Mouse (Mus musculus): ENCODE data around the gene Tspan13.
A peak's percentile ranks its signal among the peaks of the same experiment; 100 is the strongest.

Gene Tspan13

DNA sequence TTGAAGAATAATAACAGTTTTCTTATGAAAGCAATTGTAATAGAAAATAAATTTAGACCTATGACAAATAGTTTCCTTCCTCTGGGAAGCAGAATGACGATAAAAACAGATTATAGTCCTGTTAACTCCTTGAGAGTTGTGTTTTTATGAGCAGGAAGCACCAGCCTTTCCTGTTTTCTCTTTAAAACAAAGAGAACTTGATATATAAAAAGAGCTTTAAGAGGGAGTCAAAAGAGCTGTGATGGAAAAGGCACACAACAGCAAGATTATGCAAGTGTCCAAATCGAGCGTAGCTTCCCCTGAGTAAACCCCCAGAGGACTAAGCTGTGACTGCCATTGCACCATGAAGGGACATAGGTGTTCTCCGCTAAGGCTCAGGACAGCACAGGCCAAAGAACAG, 9.9 kb downstream of the Tspan13 start:
- peak; percentile 27 for DNase-seq (ENCODE audit: low read depth, low spot score)

DNA sequence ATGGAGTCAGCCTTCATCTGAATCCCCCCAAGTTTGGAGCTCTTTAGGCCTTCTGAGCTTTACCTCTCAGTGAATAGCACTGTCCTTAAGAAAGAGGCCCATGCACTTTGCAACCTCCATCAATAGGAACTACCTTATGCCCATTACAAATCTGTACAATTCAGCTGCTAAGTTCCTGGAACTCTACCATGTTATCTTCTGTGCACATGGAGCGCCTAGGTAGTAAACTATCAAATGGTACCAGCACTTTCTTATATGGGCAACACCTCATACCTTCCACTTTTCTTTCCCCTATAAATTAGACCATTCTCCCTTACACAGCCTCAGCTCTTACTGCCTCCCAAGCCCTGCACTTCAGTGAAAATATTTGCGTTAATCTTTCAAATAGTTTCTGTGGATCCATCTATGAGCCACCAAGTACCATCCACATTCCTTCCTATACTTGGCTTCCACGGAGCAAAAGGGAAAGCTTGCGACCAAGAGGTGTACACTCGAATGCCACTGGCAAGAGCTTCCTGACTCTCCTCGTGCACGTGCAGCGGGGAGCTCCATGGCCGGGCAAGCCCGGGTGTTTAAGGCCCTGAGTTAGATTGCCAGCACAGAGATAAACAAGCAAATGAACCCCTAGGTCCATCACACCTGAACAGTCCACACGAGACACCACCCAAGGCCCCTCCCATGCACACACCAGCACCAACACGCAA, 11.5 kb downstream of the Tspan13 start:
- no peak for DNase-seq (ENCODE audit: low read depth, low spot score)

DNA sequence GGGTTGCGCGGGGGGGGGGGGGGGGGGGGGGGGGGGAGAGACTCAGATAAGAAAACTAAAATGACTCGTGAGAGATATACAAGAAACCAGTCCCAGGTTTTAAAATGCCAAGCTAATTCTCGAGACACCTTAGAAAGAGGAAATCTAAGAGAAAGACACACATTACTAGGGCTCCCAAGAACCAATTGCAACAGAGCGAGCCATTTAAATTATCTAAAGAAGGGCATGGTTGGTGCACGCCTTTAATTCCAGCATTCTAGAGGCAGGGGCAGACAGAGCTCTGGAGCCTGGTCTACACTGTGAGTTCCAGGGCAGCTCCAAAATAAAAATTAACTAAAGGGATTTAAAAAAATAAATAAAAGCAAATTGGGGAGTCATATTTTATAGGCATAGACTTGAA, 12.6 kb downstream of the Tspan13 start:
- DNase-seq (ENCODE audit: low read depth, low spot score), result no peak

DNA sequence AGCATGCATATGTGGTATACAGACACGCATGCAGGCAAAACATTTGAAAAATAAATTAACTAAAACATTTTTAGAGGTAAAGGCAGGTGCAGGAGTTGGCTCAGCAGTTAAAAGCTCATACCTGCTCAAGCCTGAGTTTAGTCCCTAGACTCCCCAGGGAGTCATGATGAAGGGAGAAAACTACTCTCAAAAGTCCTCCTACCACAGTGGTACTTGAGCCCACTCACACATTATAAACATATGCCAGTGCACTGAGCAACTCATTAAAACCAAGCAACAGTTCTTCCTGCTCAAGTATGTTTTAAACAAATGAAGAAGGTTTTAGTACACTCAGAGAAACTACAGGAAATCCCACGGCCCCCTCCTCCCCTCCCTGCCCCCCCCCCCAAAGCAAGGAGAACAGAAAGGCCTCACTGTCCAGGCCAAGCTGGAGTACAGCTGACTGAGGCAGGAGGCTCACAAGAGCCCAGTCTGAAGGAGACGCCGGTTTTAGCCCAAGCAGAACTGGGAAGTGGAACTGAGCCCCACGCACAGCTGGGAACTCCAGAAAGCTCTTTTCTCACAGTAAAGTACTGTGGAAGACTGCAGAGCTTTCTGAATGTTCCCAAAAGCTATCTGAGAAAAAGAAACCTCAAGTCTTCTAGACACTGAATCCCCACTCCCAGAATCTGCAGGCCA, 13.2 kb downstream of the Tspan13 start:
- DNase-seq (ENCODE audit: low read depth, low spot score), result peak; percentile 29

DNA sequence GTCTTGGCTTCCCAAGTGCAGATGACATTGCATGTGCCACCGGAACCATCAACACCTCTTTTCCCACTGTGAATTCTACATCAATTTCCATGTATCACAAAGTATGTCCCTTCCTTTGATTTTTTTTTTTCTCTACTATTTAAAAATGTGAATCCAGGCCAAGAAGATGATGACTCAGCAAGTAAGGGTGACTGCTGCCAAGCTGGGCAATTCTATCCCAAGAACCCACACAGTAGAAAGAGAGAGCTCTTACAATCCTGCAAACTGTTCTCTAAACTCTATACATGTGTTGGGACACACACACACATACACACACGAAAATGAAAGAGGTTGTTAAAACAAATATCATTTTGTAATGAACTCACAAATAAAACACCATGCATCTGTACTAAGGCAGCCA, 15.1 kb downstream of the Tspan13 start:
- no peak for DNase-seq (ENCODE audit: low read depth, low spot score)

DNA sequence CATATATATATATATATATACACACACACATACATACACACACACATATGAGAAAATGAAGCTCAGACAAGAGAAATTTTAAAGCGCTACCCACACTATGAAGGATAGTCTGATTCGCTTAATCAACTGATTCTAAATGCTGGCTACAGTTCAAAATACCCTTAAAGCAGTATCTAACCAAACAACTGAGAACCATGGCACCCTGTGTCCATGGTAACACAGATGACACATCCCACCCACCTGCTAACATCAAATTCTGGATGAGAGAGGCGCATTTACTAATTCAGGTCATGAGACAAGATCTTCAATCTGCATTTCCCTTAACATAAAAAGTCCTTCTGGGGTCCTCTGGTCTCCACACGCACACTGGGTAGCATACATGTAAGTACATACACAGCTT, 16.2 kb downstream of the Tspan13 start:
- no peak for DNase-seq (ENCODE audit: low read depth, low spot score)

DNA sequence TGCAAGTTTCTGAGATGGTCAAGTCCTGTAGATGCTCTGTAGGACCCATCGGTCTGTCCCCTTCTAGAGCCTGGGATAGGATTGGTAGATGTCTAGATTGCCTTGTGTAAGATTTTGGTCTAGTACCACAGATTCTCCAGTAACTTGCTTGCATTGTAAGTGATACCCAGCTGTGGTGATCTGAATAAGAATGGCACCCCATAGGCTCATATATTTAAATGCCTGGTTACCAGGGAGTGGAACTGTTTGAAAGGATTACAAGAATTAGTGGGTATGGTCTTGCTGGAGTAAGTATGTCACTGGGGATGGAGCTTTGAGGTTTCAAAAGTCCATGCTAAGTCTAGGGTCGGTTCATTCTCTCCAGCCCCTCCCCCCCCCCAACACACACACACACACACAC, 21.6 kb downstream of the Tspan13 start:
- no peak for DNase-seq (ENCODE audit: low read depth, low spot score)

DNA sequence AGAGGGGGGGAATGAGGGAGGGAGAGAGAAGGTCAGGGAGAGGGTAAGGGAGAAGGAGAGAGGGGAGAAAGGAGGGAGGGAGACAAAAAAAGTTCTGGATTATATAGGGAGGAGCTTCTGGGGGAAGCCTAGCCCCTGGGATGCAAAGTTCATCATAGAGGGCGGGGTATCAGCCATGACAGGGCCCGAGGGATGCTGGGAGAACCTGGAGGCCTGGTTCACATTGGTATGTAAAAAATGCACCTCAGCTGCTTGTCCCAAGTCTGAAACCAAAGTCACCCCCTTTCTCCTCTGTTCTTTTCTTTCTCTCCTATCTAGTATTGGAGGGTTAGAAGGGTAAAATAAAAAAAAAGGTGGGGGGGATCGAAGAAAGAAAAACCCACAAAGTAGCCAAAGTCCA, 22.2 kb downstream of the Tspan13 start:
- no peak for DNase-seq (ENCODE audit: low read depth, low spot score)

DNA sequence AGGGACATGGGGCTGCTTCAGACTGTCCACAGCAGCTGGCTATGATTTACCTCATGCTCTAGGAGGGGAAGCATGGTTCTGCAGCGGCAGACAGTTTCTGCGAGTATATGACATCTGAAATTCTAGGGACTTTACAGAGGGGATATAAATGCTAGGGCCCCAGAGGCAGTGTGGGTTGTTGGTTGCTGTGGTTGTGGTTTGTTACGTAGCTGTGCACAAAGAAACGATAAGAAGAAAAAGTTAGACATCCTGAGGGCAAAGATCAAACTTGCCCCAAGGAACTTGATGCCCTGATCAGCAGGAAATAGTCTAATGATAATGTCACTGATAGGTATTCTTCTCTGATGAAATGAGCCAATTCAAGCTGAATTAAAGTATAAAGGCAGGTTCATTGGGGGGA, 22.7 kb downstream of the Tspan13 start:
- DNase-seq (ENCODE audit: low read depth, low spot score), result peak; percentile 84

DNA sequence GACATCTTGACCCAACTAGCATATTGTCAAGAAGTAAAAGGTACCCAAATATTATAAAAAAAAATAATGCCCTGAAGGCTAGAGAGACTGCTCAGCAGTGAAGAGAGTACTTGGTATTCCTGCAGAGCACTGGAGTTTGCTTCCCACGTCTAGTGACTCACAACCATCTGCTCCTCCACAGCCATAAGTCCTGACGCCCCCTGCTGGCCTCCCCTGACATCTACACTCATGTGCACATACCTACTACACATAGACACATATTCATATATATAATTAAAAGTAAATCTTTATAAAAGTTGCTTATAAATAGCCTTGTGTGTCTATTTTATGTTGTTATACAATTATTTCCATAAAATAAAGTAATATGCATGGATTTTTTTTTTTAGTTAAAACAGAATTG, 24.5 kb downstream of the Tspan13 start:
- peak; percentile 53 for DNase-seq (ENCODE audit: low read depth, low spot score)

DNA sequence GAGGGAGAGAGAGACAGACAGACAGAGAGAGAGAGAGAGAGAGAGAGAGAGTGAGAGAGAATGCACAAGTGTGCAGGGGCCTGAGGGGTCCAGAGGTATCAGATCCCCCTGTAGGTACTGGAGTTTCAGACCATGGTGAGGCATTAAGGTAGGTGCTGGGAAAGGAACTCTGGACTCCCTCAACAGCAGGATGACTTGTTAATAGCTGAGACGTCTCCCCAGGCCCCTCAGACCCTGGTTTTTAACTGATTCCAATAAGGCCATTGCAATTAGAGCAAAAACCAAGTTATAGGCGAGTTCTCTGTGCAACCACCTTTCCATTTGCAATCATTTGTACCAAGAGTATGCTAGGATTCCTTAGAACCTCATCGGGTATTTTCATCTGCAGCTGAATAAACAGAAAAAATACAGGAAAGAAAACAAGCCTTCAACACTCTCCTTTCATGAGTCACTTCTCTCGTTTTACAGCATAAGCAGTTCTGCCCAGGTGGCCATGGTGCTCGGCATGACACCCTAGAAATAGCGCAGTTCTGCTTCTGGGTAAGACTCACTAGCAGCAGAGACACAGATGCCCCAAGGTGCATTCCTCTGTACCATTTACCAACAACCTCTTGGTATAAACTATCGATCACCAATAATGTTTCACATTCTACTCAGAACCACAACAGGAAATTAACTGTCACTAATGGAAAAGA, 28.9 kb downstream of the Tspan13 start:
- no peak for DNase-seq (ENCODE audit: low read depth, low spot score)

DNA sequence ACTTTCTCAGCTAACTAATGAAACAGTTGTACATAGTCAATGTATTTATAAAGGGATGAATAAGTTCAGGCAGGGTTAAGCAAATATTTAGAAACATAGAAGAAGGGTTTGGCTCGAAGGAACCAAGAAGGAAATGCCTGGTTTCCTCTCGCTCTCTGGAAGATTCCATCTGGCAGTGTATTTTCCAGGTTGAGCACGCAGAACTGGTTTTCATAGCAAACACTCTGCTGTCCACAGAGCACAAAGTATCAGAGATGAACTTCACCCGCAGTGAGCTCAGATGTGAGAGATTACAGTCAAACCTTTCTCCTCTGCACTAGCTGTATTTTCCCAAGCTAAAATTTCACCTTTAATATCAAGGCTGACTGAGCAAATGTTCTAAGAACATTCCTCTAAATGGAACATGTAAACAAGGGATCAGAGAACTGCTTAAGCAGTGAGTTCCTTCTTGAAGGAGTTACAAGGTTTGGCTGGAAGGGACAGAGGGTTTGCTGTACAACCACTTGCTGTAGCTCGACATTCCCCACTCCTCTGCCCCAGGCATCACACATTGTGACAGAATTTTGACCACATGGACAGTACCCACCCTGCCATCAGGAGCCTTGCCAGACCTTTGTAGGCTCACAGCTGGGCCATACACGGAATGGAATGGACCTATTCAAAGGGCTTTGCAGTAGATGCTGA, 33.8 kb downstream of the Tspan13 start:
- DNase-seq (ENCODE audit: low read depth, low spot score), result no peak

DNA sequence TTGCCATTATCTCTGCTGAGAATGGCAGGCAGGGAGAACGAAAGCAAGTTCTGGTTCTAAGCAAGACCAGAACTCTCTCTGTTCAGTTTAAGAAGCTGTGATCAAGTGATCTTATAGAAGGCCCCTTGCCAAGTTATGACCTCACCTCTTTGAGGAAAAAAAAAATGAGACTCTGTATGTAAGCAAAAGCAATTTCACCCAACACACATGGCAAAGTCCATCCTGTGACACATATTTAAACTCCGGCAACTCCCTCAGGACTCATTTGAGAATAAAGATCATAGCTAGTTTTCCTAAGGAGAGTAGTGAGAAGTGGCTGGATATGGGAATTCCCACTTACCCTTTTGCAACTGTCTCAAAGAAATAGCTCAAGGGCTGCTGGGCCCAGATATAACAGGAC, 34.7 kb downstream of the Tspan13 start:
- no peak for DNase-seq (ENCODE audit: low read depth, low spot score)

DNA sequence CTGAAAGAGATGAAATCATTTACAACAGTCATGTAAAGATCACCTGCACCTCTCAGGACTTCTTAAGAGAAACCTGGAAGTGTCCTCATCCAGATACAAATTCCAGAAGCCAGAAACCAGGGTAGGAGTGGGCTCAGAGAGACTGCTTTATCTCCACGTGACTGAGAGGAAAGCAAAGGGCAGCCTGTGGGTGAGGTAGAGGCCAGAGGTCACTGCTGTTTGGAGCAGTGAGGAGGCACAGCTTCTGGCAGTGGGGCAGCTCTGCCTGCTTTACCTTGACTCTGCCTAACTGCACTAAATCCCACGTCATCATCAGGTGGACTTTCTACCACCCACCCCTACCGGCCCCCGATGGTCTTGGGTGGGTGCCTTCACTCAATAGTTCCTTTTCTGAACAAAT, 37.6 kb downstream of the Tspan13 start:
- no peak for DNase-seq (ENCODE audit: low read depth, low spot score)

DNA sequence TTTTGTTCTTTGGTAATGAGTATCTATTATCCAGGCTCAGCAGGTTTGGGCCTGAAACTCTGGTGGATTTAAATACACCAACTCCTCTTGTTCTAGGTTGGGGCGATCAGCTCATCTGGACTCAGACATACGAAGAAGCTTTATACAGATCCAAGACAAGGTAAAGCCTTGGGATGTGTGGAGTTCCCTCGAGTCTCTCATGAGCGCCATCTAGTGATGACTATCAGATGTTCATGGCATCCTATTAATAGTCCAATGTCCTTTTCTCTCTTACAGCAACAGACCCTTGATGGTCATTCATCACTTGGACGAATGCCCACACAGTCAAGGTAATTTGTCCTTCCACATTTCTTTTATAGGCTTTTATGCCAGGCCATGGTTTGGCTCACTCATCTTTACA, 46.5 kb downstream of the Tspan13 start:
- DNase-seq (ENCODE audit: low read depth, low spot score), result peak; percentile 70

DNA sequence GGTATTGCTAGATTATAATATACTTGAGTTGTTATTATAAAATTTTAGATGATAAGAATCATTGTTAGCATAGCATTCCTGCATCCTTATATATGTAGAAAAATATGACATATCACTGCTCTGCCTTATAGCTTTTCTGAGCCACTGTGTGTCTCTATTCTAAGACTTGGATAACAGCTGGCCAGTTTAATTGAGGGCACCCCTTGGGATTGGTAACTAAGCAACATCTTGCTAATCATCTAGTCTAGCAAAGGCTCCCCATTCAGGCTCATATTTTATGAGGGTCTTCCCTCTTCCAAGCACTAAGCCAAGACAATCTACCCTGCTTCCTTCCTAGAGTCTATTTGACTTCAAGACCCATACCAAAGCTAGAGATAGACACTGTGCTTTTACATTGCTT, 48.2 kb downstream of the Tspan13 start:
- DNase-seq (ENCODE audit: low read depth, low spot score), result no peak

DNA sequence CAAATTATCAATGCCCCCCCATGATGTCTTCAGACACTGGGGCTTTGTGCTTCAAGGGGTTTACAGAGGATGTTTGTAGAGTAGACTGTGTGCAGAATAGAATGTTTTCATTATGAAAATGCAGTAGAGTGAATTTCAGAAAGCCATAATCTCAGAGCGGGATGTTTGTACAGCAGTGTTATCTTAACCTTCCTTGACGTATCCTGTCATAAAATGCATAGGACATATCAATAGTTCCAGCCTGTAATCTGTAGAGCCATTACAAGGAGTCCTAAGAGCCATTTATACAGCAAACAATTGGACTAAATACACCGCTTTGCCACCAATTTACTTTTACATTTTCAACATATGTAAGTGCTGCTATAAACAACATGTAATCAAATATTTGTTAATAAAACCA, 48.7 kb downstream of the Tspan13 start:
- no peak for DNase-seq (ENCODE audit: low read depth, low spot score)

DNA sequence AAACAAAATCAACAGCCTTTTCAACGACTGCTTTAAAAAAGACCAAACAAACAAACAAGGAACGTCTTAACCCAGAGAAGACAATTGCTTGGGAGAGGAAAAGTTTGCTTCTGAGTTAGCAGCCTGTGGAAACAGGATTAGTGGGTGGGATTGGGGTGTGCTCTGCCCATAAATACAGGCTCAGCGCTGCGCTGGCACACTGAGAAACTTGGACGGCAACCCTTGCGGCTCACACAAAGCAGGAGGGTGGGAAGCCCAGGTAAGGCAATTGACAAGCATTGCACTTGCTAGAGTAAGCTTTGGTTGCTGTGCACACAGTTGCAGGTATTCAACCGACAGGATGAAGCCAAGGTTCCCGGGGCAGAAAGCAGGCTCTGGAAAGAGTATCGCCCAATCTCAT, 49.6 kb downstream of the Tspan13 start, which contains the start of gene Agr2:
Agr2 (plus strand) TSS at position 197 of the 400 bp plus-strand sequence.
- no peak for DNase-seq (ENCODE audit: low read depth, low spot score)

DNA sequence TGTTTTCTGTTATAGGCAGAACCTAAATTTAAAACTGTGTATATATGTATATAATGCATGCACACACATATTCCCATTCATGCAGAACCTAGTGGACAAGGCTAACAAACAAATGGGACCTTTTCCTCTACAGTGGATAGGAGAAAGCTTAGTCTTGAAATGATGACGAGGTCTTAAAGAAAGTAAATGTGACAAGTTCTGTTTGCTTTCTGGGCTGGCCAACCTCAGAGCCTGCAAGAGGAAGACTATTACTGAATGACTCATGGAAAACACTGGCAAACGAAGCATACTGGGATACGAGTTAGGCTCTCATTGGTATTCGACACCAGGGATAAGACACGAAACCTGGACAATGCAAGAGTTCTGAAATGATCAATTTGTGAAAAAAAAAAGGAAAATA, 57.6 kb downstream of the Tspan13 start:
- DNase-seq (ENCODE audit: low read depth, low spot score), result no peak

DNA sequence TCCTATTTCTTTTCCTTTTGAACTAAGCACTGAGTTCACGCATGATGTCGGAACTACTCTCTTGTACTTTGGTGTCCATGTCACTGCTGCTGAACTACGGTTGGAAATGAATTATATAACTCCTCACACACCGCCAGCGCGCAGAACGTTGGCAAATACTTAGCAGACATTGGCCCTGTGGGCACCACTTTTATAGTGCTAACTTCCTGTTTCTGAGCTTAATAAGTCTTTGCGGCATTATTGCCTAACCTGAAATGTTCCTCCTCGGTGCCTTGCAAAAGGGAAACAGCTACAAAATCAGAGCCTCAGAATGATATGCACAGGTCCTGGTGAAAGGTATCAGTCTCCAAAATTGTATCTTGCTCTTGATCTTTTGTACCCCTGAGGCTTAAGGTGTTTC, 58.8 kb downstream of the Tspan13 start:
- DNase-seq (ENCODE audit: low read depth, low spot score), result peak; percentile 43

DNA sequence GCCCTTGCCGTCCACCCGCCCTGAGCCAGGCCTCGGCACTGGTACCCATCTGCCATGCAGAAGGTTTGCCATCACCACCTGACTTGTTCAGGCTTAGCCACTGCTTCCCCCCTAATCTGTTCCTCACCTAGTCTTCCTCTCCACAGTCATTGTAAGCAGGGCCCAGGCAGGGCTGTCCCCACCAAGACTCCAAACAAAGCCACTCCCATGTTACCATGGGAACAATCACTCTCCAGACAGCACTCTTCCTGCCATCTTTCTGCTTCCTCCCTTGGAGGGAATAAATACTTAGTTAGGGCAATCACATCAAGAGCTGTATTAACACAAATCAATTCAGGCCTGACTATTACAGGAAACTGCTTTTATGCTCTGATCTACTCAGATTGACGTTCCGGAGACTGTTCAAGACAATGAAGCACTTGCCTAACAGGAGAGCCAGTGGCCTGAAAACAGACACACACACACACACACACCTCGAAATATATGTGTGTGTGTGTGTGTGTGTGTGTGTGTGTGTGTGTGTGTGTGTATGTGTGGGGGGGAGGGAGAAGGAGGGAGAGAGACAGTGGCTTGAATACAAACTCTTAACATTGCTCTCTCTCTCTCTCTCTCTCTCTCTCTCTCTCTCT, 60.5 kb downstream of the Tspan13 start:
- DNase-seq (ENCODE audit: low read depth, low spot score), result peak; percentile 49

DNA sequence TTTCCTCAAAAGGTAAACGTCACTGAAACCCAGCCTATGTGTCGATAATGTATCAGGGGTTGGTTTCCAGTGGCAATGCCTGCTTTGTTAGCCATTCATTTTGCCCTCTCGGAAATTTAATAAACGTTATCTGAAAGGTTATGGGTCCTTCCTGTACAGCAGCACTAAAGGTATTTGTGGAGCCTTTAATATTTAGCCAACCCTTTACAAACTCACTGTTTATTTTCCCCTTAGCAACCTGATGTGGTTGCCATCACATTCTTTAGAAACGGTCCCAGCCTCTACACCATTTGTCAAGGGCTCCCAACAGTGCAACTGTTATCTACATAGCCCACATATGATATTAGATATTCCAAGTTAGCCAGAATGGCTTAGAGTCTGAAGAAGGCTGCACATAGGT, 62.7 kb downstream of the Tspan13 start:
- no peak for DNase-seq (ENCODE audit: low read depth, low spot score)
